Mouse (Mus musculus) gastrocnemius, adult 2 months (tissue): Measurements from ENCODE around the gene Rnf222. TPM values are rescaled to one million over a fixed set of nuclear protein-coding genes. Genes with fewer than 3 reads are reported as not detected.
"Not testable (repeated sequence)": the region's sequence is repeated elsewhere in the genome, so short reads cannot be mapped to it uniquely, and the experiment has no call there.

Experiments
- DNase-seq: peaks from one replicate; pipeline ENCODE4 v3.0.0; 2022
- H3K27ac ChIP-seq: fragments of 200-600 bp; 2 replicates; pipeline ENCODE4 v1.8.1; 2022; ENCODE audit warnings: mild to moderate bottlenecking
- H3K4me3 ChIP-seq: fragments of 200-600 bp; 2 replicates; pipeline ENCODE4 v1.8.1; 2022; ENCODE audit warnings: mild to moderate bottlenecking, moderate library complexity
- CTCF ChIP-seq: fragments of 200-600 bp; IDR thresholded peaks from 2 replicates; pipeline ENCODE4 v1.8.1; 2022; ENCODE audit warnings: antibody characterized with exemption, mild to moderate bottlenecking, moderate library complexity
- intact Hi-C: fragments of 180-260 bp; cut with DNase I; formaldehyde crosslinking; loops from one replicate; pipeline ENCODE4 v1.15.1; 2025
- total RNA-seq, 2 experiments: library from RNA; stranded (reverse); gene quantifications; 2 replicates each; pipeline ENCODE4 v1.2.3; 2021

Rnf222 gene
- total RNA-seq, 2 experiments from 2014 or later, result not detected

GRCm38 (mm10) chr11:68933885-68934507, 45.6 kb downstream of the Rnf222 start:
- no peak for DNase-seq
- intact Hi-C loops, result no loop called here
- TF ChIP-seq CTCF, result no peak
- Histone ChIP-seq H3K4me3 (no peak overlapping the region), H3K27ac (no peak overlapping the region)

DNA sequence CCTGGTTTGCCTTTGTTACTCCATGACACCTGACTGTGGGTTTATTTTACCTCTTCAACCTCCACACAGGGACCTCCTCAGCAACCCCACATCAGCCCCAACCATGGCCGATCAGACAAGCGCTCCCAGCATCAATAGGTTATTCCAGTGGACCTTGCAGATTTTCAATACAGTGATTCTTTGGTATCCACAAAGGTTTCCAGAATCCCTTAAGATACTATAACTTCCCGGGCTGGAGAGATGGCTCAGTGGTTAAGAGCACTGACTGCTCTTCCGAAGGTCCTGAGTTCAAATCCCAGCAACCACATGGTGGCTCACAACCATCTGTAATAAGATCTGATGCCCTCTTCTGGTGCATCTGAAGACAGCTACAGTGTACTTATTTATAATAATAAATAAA, 48.6 kb downstream of the Rnf222 start:
- DNase-seq, intact Hi-C loops, H3K27ac ChIP-seq, H3K4me3 ChIP-seq: not testable (repeated sequence)

DNA sequence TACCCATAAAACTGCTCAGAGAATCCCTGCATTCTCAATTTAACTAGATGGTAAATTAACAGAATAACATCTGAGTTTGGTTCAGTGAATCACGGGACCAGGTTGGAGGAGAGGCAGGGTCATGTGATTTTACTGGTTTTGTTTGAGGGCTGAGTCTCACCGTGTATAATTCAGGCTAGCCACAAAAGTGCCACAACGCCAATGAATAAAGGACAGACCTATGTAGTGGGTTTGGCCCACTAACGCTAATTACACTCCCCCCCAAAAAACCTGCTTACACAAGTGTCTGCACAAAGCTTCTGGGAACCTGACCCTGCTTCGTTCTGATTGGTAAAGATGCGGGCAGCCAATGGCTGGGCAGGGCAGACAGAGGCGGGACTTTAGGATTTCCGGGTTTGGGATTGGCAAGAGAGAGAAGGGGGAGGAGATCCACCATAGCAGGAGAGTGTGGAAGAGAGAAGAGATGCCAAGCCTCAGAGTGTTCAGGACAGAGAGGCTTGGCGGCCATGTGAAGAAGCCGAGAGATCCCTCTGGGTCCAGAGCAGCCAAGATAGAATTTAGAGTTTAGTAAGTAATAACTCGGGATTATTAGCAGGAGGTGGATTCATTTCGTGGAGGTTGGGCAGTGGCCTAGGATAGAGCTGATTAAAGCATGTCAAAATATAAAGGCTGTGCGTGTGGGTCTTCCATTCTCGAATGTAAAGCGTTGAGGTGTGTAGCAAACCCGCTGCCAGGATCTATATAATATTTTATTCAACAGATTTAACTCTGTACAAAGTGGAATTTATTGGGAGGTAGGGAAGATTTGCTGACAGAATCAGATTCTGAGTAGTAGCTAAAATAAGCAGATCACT, 51.3 kb downstream of the Rnf222 start:
- intact Hi-C loops, result no loop called here
- no peak for TF ChIP-seq CTCF
- H3K4me3 ChIP-seq, result peak overlapping the region; percentile 79
- DNase-seq, result peak; percentile 90
- H3K27ac ChIP-seq, result peak overlapping the region; percentile 90

GRCm38 (mm10) chr11:68940516-68940915, 52.2 kb downstream of the Rnf222 start:
- peak overlapping the region; percentile 90 for H3K27ac ChIP-seq

DNA sequence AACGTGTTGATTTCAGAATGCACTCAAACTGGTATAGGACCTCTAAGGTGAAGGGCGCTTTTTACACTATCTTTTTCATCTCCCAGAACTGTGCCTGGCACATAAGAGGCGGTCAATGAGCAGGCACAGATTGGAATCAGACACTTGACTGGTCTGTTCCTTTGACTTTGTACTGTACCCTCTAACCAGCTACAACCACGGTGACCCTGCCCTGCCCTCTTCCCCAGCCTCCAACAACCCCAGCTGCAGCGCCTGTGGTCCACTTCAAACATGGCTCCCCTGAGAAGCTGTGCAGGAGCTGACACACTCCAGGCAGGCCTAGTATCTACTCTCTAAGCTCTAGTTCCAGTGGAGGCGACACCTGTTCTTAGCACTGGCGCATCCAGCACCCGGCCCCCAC, 54.4 kb downstream of the Rnf222 start:
- intact Hi-C loops, result no loop called here

More at GRCm38 (mm10) chr11:68940516-68940915, 52.2 kb downstream of the Rnf222 start:
- no peak for TF ChIP-seq CTCF
- DNase-seq, result no peak
- intact Hi-C loops, result no loop called here
- H3K4me3 ChIP-seq, result peak overlapping the region; percentile 79

DNA sequence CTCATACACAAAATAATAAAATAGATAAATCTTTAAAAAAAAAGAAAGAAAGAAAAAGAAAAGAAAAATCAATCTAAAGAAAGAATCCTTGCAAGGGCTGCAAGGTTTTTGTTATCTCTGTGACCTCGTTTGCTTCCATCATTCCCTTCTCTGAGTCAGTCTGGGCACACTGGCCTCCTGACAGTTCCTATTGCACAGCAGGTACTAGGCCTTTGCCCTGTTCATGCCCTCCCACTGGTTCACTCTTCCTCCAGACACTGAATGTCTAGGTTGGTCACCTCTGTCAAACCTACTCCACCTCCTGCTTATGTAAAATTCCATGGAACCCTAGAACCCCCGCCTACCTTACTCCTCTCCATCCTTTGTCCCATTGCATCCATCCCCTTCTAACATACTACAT, 56.9 kb downstream of the Rnf222 start:
- Histone ChIP-seq H3K27ac (no peak overlapping the region), H3K4me3 (no peak overlapping the region)
- no peak for TF ChIP-seq CTCF
- intact Hi-C loops, result no loop called here
- DNase-seq, result no peak

More for the DNA sequence above, 54.4 kb downstream of the Rnf222 start:
- no peak overlapping the region for H3K27ac ChIP-seq
- no peak overlapping the region for H3K4me3 ChIP-seq
- DNase-seq, result no peak
- no peak for TF ChIP-seq CTCF

Other genes with a start within 250 kb of the Rnf222 start
- gene Myh10, start 197.0 kb upstream of the Rnf222 start, total RNA-seq, result 10 to 100 TPM; 12.3 to 28.6 TPM
- gene Ndel1, start 16.7 kb upstream of the Rnf222 start, total RNA-seq, result 10 to 100 TPM; 82.3 to 82.4 TPM
- 100 to 1,000 TPM; 606 to 729 TPM for gene Rpl26, start 13.0 kb downstream of the Rnf222 start, total RNA-seq
- gene Odf4, start 38.5 kb downstream of the Rnf222 start, total RNA-seq, result not detected
- gene Arhgef15, start 68.9 kb downstream of the Rnf222 start, total RNA-seq, result 1 to 10 TPM; 5.9 to 9.7 TPM
- gene Slc25a35, start 79.6 kb downstream of the Rnf222 start, total RNA-seq, result 1 to 10 TPM; 2.9 to 5.0 TPM
- gene Rangrf, start 86.6 kb downstream of the Rnf222 start, total RNA-seq, result 10 to 100 TPM; 55.4 to 71.1 TPM
- 10 to 100 TPM in 1 of 2 experiments, 1 to 10 TPM in 1; 7.8 to 14.8 TPM for gene Pfas, start 119.9 kb downstream of the Rnf222 start, total RNA-seq
- gene Ctc1, start 127.4 kb downstream of the Rnf222 start, total RNA-seq, result 10 to 100 TPM in 1 of 2 experiments, 1 to 10 TPM in 1; 9.9 to 11.0 TPM
- not detected for gene Aurkb, start 157.1 kb downstream of the Rnf222 start, total RNA-seq
- 10 to 100 TPM; 17.9 to 18.9 TPM for gene Borcs6, start 171.2 kb downstream of the Rnf222 start, total RNA-seq
- 1 to 10 TPM; 3.9 to 5.7 TPM for gene Tmem107, start 182.3 kb downstream of the Rnf222 start, total RNA-seq
- 10 to 100 TPM; 38.0 to 42.7 TPM for gene Vamp2, start 199.9 kb downstream of the Rnf222 start, total RNA-seq
- 10 to 100 TPM; 68.2 to 76.8 TPM for gene Per1, start 206.7 kb downstream of the Rnf222 start, total RNA-seq
- gene Hes7, start 231.9 kb downstream of the Rnf222 start, total RNA-seq, result not detected
- under 1 TPM in 1 of 2 experiments, not detected in 1; 0.20 TPM for gene 9130213A22Rik, start 234.0 kb downstream of the Rnf222 start, total RNA-seq
- gene Aloxe3, start 237.3 kb downstream of the Rnf222 start, total RNA-seq, result not detected